Mouse (Mus musculus) mesoderm, embryonic 11.5 days (tissue): ENCODE results near the gene Zscan4-ps1.
"Not testable (repeated sequence)": the region's sequence is repeated elsewhere in the genome, so short reads cannot be mapped to it uniquely, and the experiment has no call there.

Source experiments
- DNase-seq: peaks from one replicate; pipeline ENCODE4 v3.0.0-alpha.2; 2012; ENCODE audit warnings: low read depth, low spot score

Zscan4-ps1 gene

DNA sequence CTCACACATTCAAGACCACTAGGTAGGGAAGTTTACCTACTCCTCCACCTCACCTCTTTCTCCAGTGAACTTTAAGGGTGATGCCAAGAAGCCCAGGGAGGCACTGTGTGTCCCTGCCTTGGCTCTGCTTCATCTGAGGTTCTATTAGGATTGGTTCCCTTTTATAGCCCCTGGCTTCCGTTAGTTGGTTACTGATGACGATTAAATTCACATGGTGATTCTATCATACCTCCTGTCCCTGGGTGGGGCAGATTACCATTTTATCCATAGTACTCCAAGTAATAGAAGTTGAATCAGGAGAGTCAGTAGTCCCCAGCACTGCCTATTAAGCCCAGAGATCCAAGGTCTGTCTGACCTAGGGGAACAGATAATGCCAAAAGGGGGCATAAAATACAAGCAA, at the start of gene Zscan4-ps1:
Gene Zscan4-ps1, minus strand, starts transcription at position 101 of the 400 bp plus-strand sequence.
- DNase-seq: not testable (repeated sequence)
